Mouse (Mus musculus): ENCODE measurements around the gene Gm49383. TPM values are rescaled to one million over a fixed set of nuclear protein-coding genes. Genes with fewer than 3 reads are reported as not detected.

The Gm49383 gene
- polyA plus RNA-seq (2012; rRNA removed) (4.9 TPM in 2 replicates), polyA plus RNA-seq (2014; fragmentation: Nextera tagmentation; extraction: Ambion mirVana) (15.7 and 19.1 TPM in 2 replicates)

- Histone ChIP-seq H3K27me3 (ENCODE audit: control insufficient read depth, insufficient read depth, low read length) (no peaks in the 10 kb centered on the region), H3K4me1 (replicated peaks; ENCODE audit: control insufficient read depth in 2 of 2, insufficient read depth in 2 of 2, low read length in 1 of 2) (peaks cover 6 to 7% of the 10 kb centered on the region in 2 experiments; a peak in 3 of 4 replicates), H3K9ac (replicated peaks) (peak within 1 kb of the TSS; percentile 70), H3K4me2 (ENCODE audit: low read depth) (peak within 1 kb of the TSS; percentile 99), H3K36me3 (replicated peaks; ENCODE audit: control insufficient read depth, insufficient read depth, low read depth) (peaks cover 24% of the 10 kb centered on the region), H3K27ac (peak within 1 kb of the TSS; percentile 67), H3K9me3 (ENCODE audit: control insufficient read depth, low read length) (no peaks in the 10 kb centered on the region), H3K4me3 (ENCODE audit: insufficient read depth in 1 of 2, low read depth in 2 of 2, low read length in 2 of 2) (peak within 1 kb of the TSS; percentile 83 to 95)
- ATAC-seq (ENCODE audit: insufficient read depth) (peak; percentile 71), DNase-seq (ENCODE audit: low read depth in 3 of 3, low spot score in 3 of 3) (peak; percentile 59 to 62 (median 60))
- under 1% methylated on average over 75 of the region's 75 CpGs for WGBS (ENCODE audit: insufficient replicate concordance)
- TF ChIP-seq CTCF (IDR thresholded peaks at IDR 0.05; ENCODE audit: low read depth) (no peak), EP300 (IDR thresholded peaks at IDR 0.05; ENCODE audit: low read depth) (no peak)
Measured at GRCm38 (mm10) chr12:69196444-69197377, at the start of gene Gm49383. Gene Gm49383 (minus strand): TSS chr12:69197104.

- Histone ChIP-seq H3K4me3 (ENCODE audit: insufficient read depth in 1 of 2, low read depth in 2 of 2, low read length in 2 of 2) (peak overlapping the region; percentile 64 to 74), H3K4me1 (replicated peaks; ENCODE audit: control insufficient read depth in 2 of 2, insufficient read depth in 2 of 2, low read length in 1 of 2) (peaks cover 5 to 8% of the 10 kb centered on the region in 2 experiments; a peak in 3 of 4 replicates), H3K27ac (no peak overlapping the region), H3K9ac (replicated peaks) (peak overlapping the region; percentile 82), H3K9me3 (ENCODE audit: control insufficient read depth, low read length) (no peaks in the 10 kb centered on the region), H3K4me2 (ENCODE audit: low read depth) (peak overlapping the region; percentile 96), H3K27me3 (ENCODE audit: control insufficient read depth, insufficient read depth, low read length) (no peaks in the 10 kb centered on the region), H3K36me3 (replicated peaks; ENCODE audit: control insufficient read depth, insufficient read depth, low read depth) (no peaks in the 10 kb centered on the region)
- DNase-seq (ENCODE audit: low read depth in 3 of 3, low spot score in 3 of 3) (peak in 2 of 3 experiments; percentile 20 to 29), ATAC-seq (ENCODE audit: insufficient read depth) (peak; percentile 80)
- under 1% methylated on average over 63 of the region's 64 CpGs for WGBS (ENCODE audit: insufficient replicate concordance)
- no peak for TF ChIP-seq CTCF (IDR thresholded peaks at IDR 0.05; ENCODE audit: low read depth)
- TF ChIP-seq EP300 (IDR thresholded peaks at IDR 0.05; ENCODE audit: low read depth): no peak
Measured at GRCm38 (mm10) chr12:69241771-69242431, 45.0 kb upstream of the Gm49383 start.

GRCm38 (mm10) chr12:69241405-69241770, 44.5 kb upstream of the Gm49383 start:
- DNase-seq (ENCODE audit: low read depth in 3 of 3, low spot score in 3 of 3) (no peak), ATAC-seq (ENCODE audit: insufficient read depth) (no peak)
- H3K36me3 ChIP-seq (replicated peaks; ENCODE audit: control insufficient read depth, insufficient read depth, low read depth): no peaks in the 10 kb centered on the region
- H3K4me3 ChIP-seq (ENCODE audit: insufficient read depth in 1 of 2, low read depth in 2 of 2, low read length in 2 of 2): peak overlapping the region; percentile 64 to 74
- peaks cover 5 to 8% of the 10 kb centered on the region in 2 experiments; a peak in 3 of 4 replicates for H3K4me1 ChIP-seq (replicated peaks; ENCODE audit: control insufficient read depth in 2 of 2, insufficient read depth in 2 of 2, low read length in 1 of 2)
- H3K9ac ChIP-seq (replicated peaks): peak overlapping the region; percentile 82
- TF ChIP-seq EP300 (IDR thresholded peaks at IDR 0.05; ENCODE audit: low read depth) (no peak), CTCF (IDR thresholded peaks at IDR 0.05; ENCODE audit: low read depth) (no peak)
- WGBS (ENCODE audit: insufficient replicate concordance): 0% methylated on average over 3 of the region's 3 CpGs
- H3K27me3 ChIP-seq (ENCODE audit: control insufficient read depth, insufficient read depth, low read length): no peaks in the 10 kb centered on the region
- H3K4me2 ChIP-seq (ENCODE audit: low read depth): peak overlapping the region; percentile 96
- no peak overlapping the region for H3K27ac ChIP-seq
- no peaks in the 10 kb centered on the region for H3K9me3 ChIP-seq (ENCODE audit: control insufficient read depth, low read length)

GRCm38 (mm10) chr12:69240876-69241275, 44.0 kb upstream of the Gm49383 start, which contains the start of gene Klhdc1:
Gene Klhdc1 (plus strand): TSS chr12:69241176.
- peak within 1 kb of the TSS; percentile 64 to 74 for H3K4me3 ChIP-seq (ENCODE audit: insufficient read depth in 1 of 2, low read depth in 2 of 2, low read length in 2 of 2)
- no peaks in the 10 kb centered on the region for H3K27me3 ChIP-seq (ENCODE audit: control insufficient read depth, insufficient read depth, low read length)
- peak within 1 kb of the TSS; percentile 82 for H3K9ac ChIP-seq (replicated peaks)
- ATAC-seq (ENCODE audit: insufficient read depth) (no peak), DNase-seq (ENCODE audit: low read depth in 3 of 3, low spot score in 3 of 3) (no peak)
- H3K9me3 ChIP-seq (ENCODE audit: control insufficient read depth, low read length): no peaks in the 10 kb centered on the region
- no peak within 1 kb of the TSS for H3K27ac ChIP-seq
- H3K4me2 ChIP-seq (ENCODE audit: low read depth): peak within 1 kb of the TSS; percentile 96
- peaks cover 5 to 8% of the 10 kb centered on the region in 2 experiments; a peak in 3 of 4 replicates for H3K4me1 ChIP-seq (replicated peaks; ENCODE audit: control insufficient read depth in 2 of 2, insufficient read depth in 2 of 2, low read length in 1 of 2)
- H3K36me3 ChIP-seq (replicated peaks; ENCODE audit: control insufficient read depth, insufficient read depth, low read depth): no peaks in the 10 kb centered on the region
- WGBS (ENCODE audit: insufficient replicate concordance): 58% methylated on average over 6 of the region's 6 CpGs
- TF ChIP-seq CTCF (IDR thresholded peaks at IDR 0.05; ENCODE audit: low read depth) (no peak), EP300 (IDR thresholded peaks at IDR 0.05; ENCODE audit: low read depth) (no peak)

All from liver, embryonic 14.5 days (tissue).